Mouse (Mus musculus) megakaryocyte, adult 5-6 weeks (primary cell): ENCODE results near the gene Gm4788. TPM values are rescaled to one million over a fixed set of nuclear protein-coding genes. Genes with fewer than 3 reads are reported as not detected.
"Not testable (repeated sequence)": the region's sequence is repeated elsewhere in the genome, so short reads cannot be mapped to it uniquely, and the experiment has no call there.

ENCODE experiments used
- ATAC-seq: 2 replicates; pipeline ENCODE4 v1.8.0; 2016; ENCODE audit warnings: mild to moderate bottlenecking, inconsistent platforms; ENCODE audit not compliant: poor library complexity, severe bottlenecking
- total RNA-seq, 2 experiments: library from RNA; stranded (forward) in 1 of 2; stranded (reverse) in 1 of 2; fragments of 153-499, 151-499 nt in 1 of 2; fragments of 221-1000, 200-1000 nt in 1 of 2; gene quantifications; 2 replicates each; pipeline versions ENCODE4 v1.2.3 to v1.2.4; 2015 to 2017

Gm4788 gene
- total RNA-seq (2015) (not detected in 2 replicates), total RNA-seq (2017) (not detected in 2 replicates)

DNA sequence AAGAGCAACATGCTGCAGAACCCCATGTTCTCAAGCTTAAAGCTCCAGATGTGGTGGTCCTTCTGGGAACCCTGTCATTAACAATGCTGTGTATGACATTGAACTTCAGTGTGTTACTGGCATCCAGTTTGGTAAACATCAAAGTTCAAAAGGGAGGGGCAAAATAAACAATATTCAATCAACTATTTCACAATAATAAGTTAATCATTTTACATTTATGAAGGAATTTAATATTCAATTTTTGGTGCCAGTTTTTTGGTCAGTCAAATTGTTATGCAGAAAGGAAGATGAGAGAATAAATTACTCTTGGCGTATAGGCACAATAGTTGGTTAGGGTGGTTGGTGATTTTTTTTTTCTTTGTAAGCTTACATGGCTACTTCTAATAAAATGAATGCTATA, at the start of gene Gm4788:
Gm4788 (minus strand) TSS at position 101 of the 400 bp plus-strand sequence.
- no peak for ATAC-seq

- ATAC-seq = no peak
These were observed 27.6 kb upstream of the Gm4788 start for GRCm38 (mm10) chr1:139808594-139808993.

GRCm38 (mm10) chr1:139769913-139770312, 11.1 kb downstream of the Gm4788 start:
- ATAC-seq = not testable (repeated sequence)

- ATAC-seq = not testable (repeated sequence)
These were observed 64.4 kb downstream of the Gm4788 start for GRCm38 (mm10) chr1:139716681-139717080.

- ATAC-seq = not testable (repeated sequence)
These were observed 64.8 kb downstream of the Gm4788 start for GRCm38 (mm10) chr1:139716249-139716648.

DNA sequence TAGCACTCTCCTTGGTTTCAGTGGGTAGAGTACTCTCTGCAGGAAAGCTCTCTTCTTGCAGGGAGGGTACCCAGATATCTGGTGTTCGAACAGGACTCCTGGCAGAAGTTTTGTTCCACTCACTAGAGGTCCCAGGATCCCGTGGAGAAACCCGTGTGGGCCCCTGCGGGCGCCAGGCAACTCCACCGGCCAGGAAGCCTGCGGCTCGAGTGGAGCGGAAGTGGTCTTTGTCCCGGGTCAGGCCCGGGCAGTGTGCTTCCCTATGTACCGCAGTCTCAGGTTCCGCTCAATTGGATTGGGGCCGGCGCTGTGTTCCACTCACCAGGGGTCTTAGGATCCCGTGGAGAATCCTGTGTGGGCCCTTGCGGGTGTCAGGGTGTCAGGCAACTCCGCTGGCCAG, 131.1 kb downstream of the Gm4788 start:
- not testable (repeated sequence) for ATAC-seq

Other genes with a start within 250 kb of the Gm4788 start
- gene Cfhr1, start 221.0 kb downstream of the Gm4788 start, total RNA-seq (2015) = not detected in 2 replicates
- not detected in 2 replicates for gene Cfhr1, start 221.0 kb downstream of the Gm4788 start, total RNA-seq (2017)
- gene Cfhr2, start 77.5 kb upstream of the Gm4788 start, total RNA-seq (2015) = not detected in 2 replicates
- not detected in 2 replicates for gene Cfhr2, start 77.5 kb upstream of the Gm4788 start, total RNA-seq (2017)